Mouse (Mus musculus): ENCODE data around the gene Olfr1500. TPM values are rescaled to one million over a fixed set of nuclear protein-coding genes. Genes with fewer than 3 reads are reported as not detected.

Olfr1500 gene
- not detected for polyA plus RNA-seq (2014; fragmentation: Illumina TruSeq; extraction: RNeasy Lipid Tissue Mini Kit (QIAGEN cat#74804); ENCODE audit: low read depth, low replicate concordance)

GRCm38 (mm10) chr19:13830388-13830787 is at the start of gene Olfr1500:
Olfr1500 (minus strand) TSS chr19:13830488.

GRCm38 (mm10) chr19:13861495-13861894 is 31.2 kb upstream of the Olfr1500 start, which contains the start of gene Olfr1502:
Olfr1502 (plus strand) TSS chr19:13861795.

DNA sequence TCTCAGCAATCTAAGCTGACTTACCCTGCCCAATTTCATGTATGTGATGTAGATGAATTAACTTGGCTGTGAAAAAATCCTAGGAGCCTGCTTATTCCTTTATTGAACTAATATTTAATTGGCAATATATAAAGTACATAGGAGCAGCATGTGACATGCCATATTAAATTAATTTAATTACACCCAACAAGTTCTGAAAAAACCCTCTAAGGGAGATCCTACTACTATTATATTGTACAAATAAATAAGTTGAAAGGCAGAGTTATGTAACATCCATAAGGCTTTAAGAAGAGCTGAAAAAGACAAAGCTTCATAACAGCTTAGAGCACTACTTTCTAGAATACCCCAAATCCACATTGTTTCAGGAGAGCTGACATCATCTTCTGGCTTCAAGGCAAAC is 20.3 kb upstream of the Olfr1500 start, which contains the start of gene Olfr1501:
TSS of gene Olfr1501 (minus strand) at position 101 of the 400 bp plus-strand sequence.

GRCm38 (mm10) chr19:13819347-13819746 is 10.9 kb downstream of the Olfr1500 start, which contains the start of gene Olfr1499:
Olfr1499 (minus strand) TSS chr19:13819447.

GRCm38 (mm10) chr19:13798102-13798501 is 32.2 kb downstream of the Olfr1500 start, which contains the start of gene Olfr1497:
Olfr1497 (minus strand) TSS chr19:13798202.

DNA sequence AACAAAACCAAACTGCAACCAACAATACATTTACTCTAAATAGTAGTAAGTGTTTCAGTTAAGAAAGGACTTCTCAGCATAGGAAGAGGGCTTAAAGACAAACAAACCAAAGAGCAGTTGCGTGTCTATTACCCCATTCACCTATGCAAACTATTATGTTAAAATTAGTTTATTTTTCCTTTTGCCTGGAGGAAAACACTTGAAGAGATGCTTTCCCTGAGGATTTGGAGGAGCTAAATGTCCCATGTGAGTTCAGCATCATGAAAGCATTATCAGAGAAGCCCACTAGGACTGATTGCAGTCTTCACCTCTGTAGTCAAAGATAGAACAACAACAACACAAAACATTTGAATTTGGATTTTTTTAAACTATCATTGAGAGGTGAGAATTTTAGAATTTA is 52.7 kb downstream of the Olfr1500 start, which contains the start of gene Olfr1496:
TSS of gene Olfr1496 (plus strand) at position 301 of the 400 bp plus-strand sequence.

Other genes starting within 250 kb of the Olfr1500 start
- not detected for gene Olfr1484, start 247.0 kb downstream of the Olfr1500 start, polyA plus RNA-seq (2014; fragmentation: Illumina TruSeq; extraction: RNeasy Lipid Tissue Mini Kit (QIAGEN cat#74804); ENCODE audit: low read depth, low replicate concordance)
- gene Olfr1487, start 213.1 kb downstream of the Olfr1500 start, polyA plus RNA-seq (2014; fragmentation: Illumina TruSeq; extraction: RNeasy Lipid Tissue Mini Kit (QIAGEN cat#74804); ENCODE audit: low read depth, low replicate concordance) = not detected
- gene Olfr1489, start 198.9 kb downstream of the Olfr1500 start, polyA plus RNA-seq (2014; fragmentation: Illumina TruSeq; extraction: RNeasy Lipid Tissue Mini Kit (QIAGEN cat#74804); ENCODE audit: low read depth, low replicate concordance) = not detected
- gene Olfr1490, start 179.4 kb downstream of the Olfr1500 start, polyA plus RNA-seq (2014; fragmentation: Illumina TruSeq; extraction: RNeasy Lipid Tissue Mini Kit (QIAGEN cat#74804); ENCODE audit: low read depth, low replicate concordance) = not detected
- gene Olfr1491, start 133.2 kb downstream of the Olfr1500 start, polyA plus RNA-seq (2014; fragmentation: Illumina TruSeq; extraction: RNeasy Lipid Tissue Mini Kit (QIAGEN cat#74804); ENCODE audit: low read depth, low replicate concordance) = not detected
- not detected for gene Olfr1493-ps1, start 107.2 kb downstream of the Olfr1500 start, polyA plus RNA-seq (2014; fragmentation: Illumina TruSeq; extraction: RNeasy Lipid Tissue Mini Kit (QIAGEN cat#74804); ENCODE audit: low read depth, low replicate concordance)
- gene Olfr1494, start 90.8 kb downstream of the Olfr1500 start, polyA plus RNA-seq (2014; fragmentation: Illumina TruSeq; extraction: RNeasy Lipid Tissue Mini Kit (QIAGEN cat#74804); ENCODE audit: low read depth, low replicate concordance) = not detected
- gene Olfr1495, start 65.9 kb downstream of the Olfr1500 start, polyA plus RNA-seq (2014; fragmentation: Illumina TruSeq; extraction: RNeasy Lipid Tissue Mini Kit (QIAGEN cat#74804); ENCODE audit: low read depth, low replicate concordance) = not detected
- not detected for gene Olfr1496, start 52.6 kb downstream of the Olfr1500 start, polyA plus RNA-seq (2014; fragmentation: Illumina TruSeq; extraction: RNeasy Lipid Tissue Mini Kit (QIAGEN cat#74804); ENCODE audit: low read depth, low replicate concordance)
- gene Olfr1497, start 32.3 kb downstream of the Olfr1500 start, polyA plus RNA-seq (2014; fragmentation: Illumina TruSeq; extraction: RNeasy Lipid Tissue Mini Kit (QIAGEN cat#74804); ENCODE audit: low read depth, low replicate concordance) = not detected
- not detected for gene Olfr1499, start 11.0 kb downstream of the Olfr1500 start, polyA plus RNA-seq (2014; fragmentation: Illumina TruSeq; extraction: RNeasy Lipid Tissue Mini Kit (QIAGEN cat#74804); ENCODE audit: low read depth, low replicate concordance)
- not detected for gene Olfr1501, start 20.2 kb upstream of the Olfr1500 start, polyA plus RNA-seq (2014; fragmentation: Illumina TruSeq; extraction: RNeasy Lipid Tissue Mini Kit (QIAGEN cat#74804); ENCODE audit: low read depth, low replicate concordance)
- gene Olfr1502, start 31.3 kb upstream of the Olfr1500 start, polyA plus RNA-seq (2014; fragmentation: Illumina TruSeq; extraction: RNeasy Lipid Tissue Mini Kit (QIAGEN cat#74804); ENCODE audit: low read depth, low replicate concordance) = not detected
- not detected for gene Olfr1504, start 67.4 kb upstream of the Olfr1500 start, polyA plus RNA-seq (2014; fragmentation: Illumina TruSeq; extraction: RNeasy Lipid Tissue Mini Kit (QIAGEN cat#74804); ENCODE audit: low read depth, low replicate concordance)
- not detected for gene Olfr1505, start 83.0 kb upstream of the Olfr1500 start, polyA plus RNA-seq (2014; fragmentation: Illumina TruSeq; extraction: RNeasy Lipid Tissue Mini Kit (QIAGEN cat#74804); ENCODE audit: low read depth, low replicate concordance)

Measured in testis, adult 10 weeks (tissue).